Mouse (Mus musculus) kidney, postnatal 36 days (tissue): ENCODE measurements around the gene Galns.

Source experiments
- DNase-seq, 2 experiments: peaks; one replicate each; pipeline ENCODE4 v3.0.0; 2021 to 2022; ENCODE audit warnings: mixed read lengths in 2 of 2

Gene Galns

GRCm38 (mm10) chr8:122564363-122565352 lies 46.6 kb downstream of the Galns start:
- DNase-seq, result no peak

- no peak for DNase-seq
These were observed 50.1 kb downstream of the Galns start for GRCm38 (mm10) chr8:122561199-122561598.

- DNase-seq, result peak in 1 of 2 experiments; percentile 61
These were observed 52.5 kb downstream of the Galns start for GRCm38 (mm10) chr8:122558671-122559349.

GRCm38 (mm10) chr8:122557248-122558038 lies 53.8 kb downstream of the Galns start:
- DNase-seq, result no peak

DNA sequence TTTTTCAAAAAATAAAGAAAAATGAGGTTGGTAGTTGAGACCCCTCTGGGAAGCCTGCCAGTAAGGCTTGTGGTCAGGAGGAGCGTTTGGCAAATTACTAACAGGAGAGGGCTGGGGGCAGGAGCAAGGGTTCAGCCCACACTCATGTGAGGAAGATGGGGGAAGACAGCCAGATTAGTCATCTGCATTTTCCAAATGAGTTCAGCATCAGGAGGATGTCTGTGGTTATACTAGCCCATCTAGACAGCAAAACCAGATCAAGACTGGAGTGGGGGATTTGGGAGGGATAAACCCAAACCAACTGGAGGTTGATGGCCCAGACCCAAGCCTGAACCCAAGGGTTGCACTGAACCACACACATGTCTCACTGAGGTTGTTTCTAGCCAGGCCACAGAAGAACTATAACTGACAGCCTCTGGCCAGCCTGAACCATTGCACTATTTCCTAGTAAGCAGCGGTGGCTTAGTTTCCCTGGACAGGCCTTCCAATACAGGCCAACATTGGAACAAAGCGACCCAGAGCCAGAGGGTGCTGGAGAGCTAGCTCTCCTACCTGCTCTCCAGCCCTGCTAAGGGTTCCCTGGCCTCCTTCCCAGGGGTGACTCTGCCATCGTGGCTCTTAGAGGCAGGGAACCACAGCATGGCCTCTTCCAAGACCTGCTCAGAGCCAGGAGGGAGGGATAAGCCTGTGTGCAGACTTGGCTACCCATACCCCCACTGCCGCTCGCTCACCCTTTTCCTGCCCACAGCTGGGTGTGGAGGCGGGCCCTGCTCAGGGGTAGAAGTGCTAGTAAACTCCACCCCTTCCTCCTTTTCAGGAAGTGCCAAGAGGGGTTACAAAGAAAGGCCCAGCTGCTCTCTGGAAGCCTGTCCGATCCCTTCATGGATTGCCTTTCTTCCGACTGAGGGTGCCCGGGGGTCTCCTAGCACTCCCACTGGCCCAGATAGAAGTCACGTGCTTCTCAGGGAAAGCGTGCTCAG lies 54.9 kb downstream of the Galns start:
- DNase-seq, result peak; percentile 59 to 69

GRCm38 (mm10) chr8:122554786-122555185 lies 56.5 kb downstream of the Galns start:
- no peak for DNase-seq

DNA sequence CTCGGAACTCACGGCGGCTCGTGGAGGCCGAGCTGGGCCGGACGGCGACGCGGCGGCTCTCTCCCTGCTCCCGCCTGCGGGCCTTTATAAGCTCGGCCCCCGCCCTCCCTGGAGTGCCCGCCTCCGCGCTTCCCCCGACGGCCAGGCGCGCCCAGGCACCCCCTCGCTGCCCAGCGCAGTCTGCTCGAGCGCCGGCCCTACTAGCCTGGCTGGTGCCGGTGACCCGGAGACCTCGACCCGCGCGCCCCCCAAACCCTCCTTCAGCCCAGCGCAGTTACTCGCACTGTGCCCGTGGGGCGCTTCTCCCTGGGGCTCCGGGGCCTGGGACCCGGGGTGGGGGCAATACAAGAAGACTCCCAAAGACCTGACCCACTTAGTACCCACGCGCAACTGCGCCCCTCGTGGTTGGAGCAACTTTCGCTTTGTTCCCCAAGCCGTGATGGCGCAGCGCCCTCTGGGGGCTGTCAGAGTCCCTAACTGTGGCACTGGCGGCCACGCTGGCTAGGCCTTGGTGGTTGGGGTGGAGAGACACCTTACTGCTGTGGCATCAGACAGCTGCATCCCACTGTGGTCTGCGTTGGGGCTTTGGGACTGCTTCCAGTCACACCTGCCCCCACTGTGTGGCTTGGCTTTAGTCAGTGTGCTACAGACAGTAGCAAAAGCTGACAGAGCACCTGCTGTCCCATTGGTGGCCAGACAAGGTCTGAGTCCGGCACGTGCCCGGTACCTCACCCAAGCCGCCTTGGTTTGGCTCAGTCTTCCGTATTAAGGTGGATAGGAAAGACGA lies 59.8 kb downstream of the Galns start, which contains the start of gene Piezo1:
Gene Piezo1, minus strand, starts transcription at position 65 of the 787 bp plus-strand sequence.
- DNase-seq, result peak; percentile 92 to 99

GRCm38 (mm10) chr8:122550995-122551264 lies 60.3 kb downstream of the Galns start:
- DNase-seq, result no peak

- DNase-seq, result peak; percentile 54 to 75
These were observed 60.8 kb downstream of the Galns start for GRCm38 (mm10) chr8:122550234-122550994.

DNA sequence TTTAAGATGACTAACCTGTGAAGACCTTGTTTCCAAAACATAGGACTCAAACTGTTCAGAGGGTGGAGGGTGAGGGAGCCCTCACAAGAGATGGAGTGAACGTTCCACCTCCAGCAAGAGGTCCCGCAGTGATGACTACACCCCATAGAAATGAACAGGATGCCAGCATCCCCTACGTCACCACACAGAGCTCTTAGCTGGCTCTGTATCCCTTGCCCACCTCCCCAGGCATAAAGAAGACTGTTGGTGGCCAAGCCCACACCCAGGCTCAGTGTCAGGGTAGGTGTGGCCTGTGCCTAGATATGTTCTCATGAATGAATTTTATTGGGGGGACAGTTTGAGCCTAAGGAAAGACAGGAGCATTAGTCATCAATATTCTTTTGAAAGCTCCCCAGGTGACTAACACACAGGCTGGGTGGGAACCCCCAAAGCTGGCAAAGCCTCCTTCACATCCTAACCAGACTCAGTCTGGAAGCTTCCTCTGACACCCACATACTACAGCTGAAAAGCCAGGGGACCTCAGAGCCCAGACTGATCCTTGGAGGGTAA lies 62.3 kb downstream of the Galns start:
- DNase-seq, result no peak

GRCm38 (mm10) chr8:122548331-122548730 lies 62.9 kb downstream of the Galns start:
- DNase-seq, result no peak

DNA sequence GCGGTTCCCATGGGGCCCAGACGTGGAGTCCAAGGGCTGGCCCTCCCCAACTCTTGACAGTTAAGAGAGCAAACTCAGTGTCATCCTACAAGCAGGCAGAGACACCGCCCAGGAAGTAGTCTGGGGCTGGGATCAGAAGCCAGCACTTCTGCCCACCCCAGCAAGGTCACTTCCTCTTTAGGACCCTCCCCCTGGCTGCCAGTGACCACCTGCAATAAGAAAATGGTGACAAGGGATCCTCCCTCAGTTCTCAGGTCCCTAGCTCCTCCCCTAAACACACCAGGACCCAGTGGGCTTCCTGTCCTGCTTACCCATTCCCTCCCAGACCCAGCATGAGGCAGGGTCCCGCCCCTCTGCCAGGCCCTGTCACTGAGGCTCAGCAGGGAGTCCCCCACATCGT lies 63.4 kb downstream of the Galns start:
- DNase-seq, result peak; percentile 45 to 49

DNA sequence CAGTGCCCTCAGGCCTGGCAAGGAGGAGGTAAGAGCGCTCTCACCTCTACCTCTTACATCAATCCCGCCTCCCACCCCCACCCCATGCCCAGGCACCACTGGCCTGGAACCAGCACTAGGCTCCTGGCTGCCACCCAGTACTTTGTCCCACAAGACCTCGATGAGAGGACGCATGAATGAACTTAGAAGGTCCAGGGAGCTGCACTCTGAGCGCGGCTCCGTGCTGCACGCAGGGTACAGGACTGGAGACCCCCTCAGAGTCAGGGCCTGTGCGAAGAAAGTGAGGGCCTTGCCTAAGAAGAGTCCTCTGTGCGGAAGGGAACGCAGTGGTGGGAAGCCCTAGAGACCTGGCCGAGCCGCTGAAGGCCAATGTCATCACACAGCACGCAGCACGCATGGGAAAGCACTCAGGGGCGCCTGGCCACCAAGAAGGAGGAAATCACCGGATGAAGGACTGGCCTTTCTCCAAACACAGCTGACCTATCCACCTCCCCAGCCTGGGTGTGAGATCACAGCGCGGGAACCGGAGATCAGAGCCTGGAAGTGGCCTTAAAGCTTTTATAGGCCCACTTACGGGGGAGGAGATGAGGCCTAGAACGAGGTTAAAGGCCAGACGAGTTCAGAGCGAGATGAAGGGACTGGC lies 64.3 kb downstream of the Galns start:
- peak; percentile 90 to 93 for DNase-seq

DNA sequence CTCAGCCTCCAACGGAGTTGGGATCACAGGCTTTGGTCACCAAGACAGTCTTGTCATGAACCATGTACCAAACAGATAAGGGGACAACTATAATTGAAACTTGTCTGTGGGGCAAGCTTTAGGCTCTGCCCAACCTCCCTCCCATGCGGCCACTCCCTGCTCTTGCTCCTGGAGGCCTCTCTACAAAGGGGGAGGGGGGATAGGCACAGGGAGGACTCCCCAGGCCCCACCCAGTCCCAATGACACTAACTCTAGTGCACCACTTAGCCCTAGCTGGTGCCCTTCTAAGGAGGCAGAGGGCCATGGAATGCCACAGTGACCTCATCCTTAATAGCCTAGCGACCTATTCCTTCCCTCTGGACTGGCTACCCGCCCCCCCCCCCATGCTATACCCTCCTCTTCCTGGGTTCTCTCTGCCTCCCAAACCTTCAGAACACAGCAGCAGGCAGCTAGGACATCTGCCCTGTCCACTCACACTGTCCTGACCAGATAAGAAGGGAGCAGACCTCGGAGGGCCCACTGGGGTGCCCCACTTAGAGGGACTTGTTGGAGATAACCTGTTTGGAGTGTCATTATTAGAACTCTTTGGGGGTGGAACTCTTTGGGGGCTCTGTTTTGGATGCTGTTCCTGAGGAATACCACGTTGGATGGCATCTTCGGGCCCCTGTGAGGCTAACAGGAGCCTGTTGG lies 65.1 kb downstream of the Galns start:
- DNase-seq, result no peak

DNA sequence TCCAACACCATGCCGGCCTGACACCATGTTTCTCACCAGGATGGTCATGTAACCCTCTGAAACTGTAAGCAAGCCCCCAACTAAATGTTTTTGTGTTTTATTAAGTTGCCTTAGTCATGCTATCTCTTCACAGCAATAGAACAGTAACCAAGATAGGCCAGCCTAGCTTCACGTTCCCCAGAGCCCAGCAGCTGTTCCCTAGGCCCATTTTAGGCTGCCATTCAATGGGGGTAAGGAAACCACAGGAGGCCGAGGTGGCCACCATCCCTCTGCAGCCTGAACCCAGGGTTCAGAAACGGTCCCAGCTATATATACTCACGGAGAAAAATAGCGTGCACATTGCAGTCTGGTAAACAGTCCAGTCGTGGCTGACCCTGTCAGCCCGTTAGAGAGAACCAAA lies 67.1 kb downstream of the Galns start:
- DNase-seq, result no peak

GRCm38 (mm10) chr8:122538310-122539076 lies 72.8 kb downstream of the Galns start:
- DNase-seq, result no peak

- no peak for DNase-seq
These were observed 73.5 kb downstream of the Galns start for GRCm38 (mm10) chr8:122537812-122538211.

- DNase-seq, result peak; percentile 64 to 74
These were observed 74.2 kb downstream of the Galns start for GRCm38 (mm10) chr8:122537033-122537432.
